Mouse (Mus musculus) MEL (cell line): ENCODE measurements around the gene Tuba1a. TPM values are rescaled to one million over a fixed set of nuclear protein-coding genes. Genes with fewer than 3 reads are reported as not detected.
A peak's percentile ranks its signal among the peaks of the same experiment; 100 is the strongest.

Experiments used
- DNase-seq: peaks from one replicate; pipeline ENCODE4 v3.0.0; 2011; ENCODE audit warnings: low read depth, low spot score
- H3K27ac ChIP-seq: 2 replicates; pipeline ENCODE4 v1.5.1; 2012; ENCODE audit warnings: low read depth, mild to moderate bottlenecking, control low read depth, low read length, moderate library complexity; ENCODE audit not compliant: control insufficient read depth
- H3K27me3 ChIP-seq, 2 experiments: fragments of 150-350 bp in 1 of 2; sonication (generic) in 1 of 2; 2 replicates each; pipeline ENCODE4 v1.6.1; 2012; ENCODE audit warnings: low read length in 2 of 2, mild to moderate bottlenecking in 2 of 2, improper control_type of control experiment in 1 of 2, moderate library complexity in 1 of 2; ENCODE audit not compliant: insufficient read depth in 2 of 2, control insufficient read depth in 1 of 2
- H3K36me3 ChIP-seq, 2 experiments: 2 replicates each; pipeline ENCODE4 v1.6.1; 2012 to 2014; ENCODE audit warnings: low read length in 2 of 2, improper control_type of control experiment in 1 of 2, inconsistent platforms in 1 of 2, mild to moderate bottlenecking in 1 of 2; ENCODE audit not compliant: insufficient read depth in 2 of 2, control insufficient read depth in 1 of 2
- H3K4me1 ChIP-seq, 2 experiments: fragments of 150-350 bp in 1 of 2; sonication (generic) in 1 of 2; 2 replicates each; pipeline ENCODE4 v1.6.1; 2012; ENCODE audit warnings: low read length in 2 of 2, improper control_type of control experiment in 1 of 2, mild to moderate bottlenecking in 1 of 2; ENCODE audit not compliant: insufficient read depth in 2 of 2, control insufficient read depth in 1 of 2
- H3K4me3 ChIP-seq, 2 experiments: fragments of 150-350 bp in 1 of 2; sonication (generic) in 1 of 2; 2 replicates each; pipeline ENCODE4 v1.5.1; 2012; ENCODE audit warnings: low read depth in 2 of 2, low read length in 2 of 2, mild to moderate bottlenecking in 2 of 2, moderate library complexity in 2 of 2, control low read depth in 1 of 2, improper control_type of control experiment in 1 of 2; ENCODE audit not compliant: control insufficient read depth in 1 of 2, insufficient read depth in 1 of 2
- H3K79me2 ChIP-seq: 2 replicates; pipeline ENCODE4 v1.6.1; 2012; ENCODE audit warnings: mild to moderate bottlenecking, low read length, moderate library complexity; ENCODE audit not compliant: control insufficient read depth, poor library complexity, insufficient read depth
- H3K9ac ChIP-seq: 2 replicates; pipeline ENCODE4 v1.6.1; 2012; ENCODE audit warnings: low read depth, mild to moderate bottlenecking, control low read depth, low read length, moderate library complexity; ENCODE audit not compliant: control insufficient read depth, poor library complexity, severe bottlenecking
- H3K9me3 ChIP-seq: fragments of 150-350 bp; sonication (generic); replicated peaks from 2 replicates; pipeline ENCODE4 v1.6.1; 2012; ENCODE audit warnings: mild to moderate bottlenecking, low read length, improper control_type of control experiment, moderate library complexity; ENCODE audit not compliant: insufficient read depth
- CTCF ChIP-seq, 3 experiments: IDR thresholded peaks in 2 of 3; conservative IDR thresholded peaks in 1 of 3; 2 replicates each; pipeline ENCODE4 v1.5.1; 2011 to 2012; ENCODE audit warnings: low read length in 3 of 3, low read depth in 2 of 3, mild to moderate bottlenecking in 2 of 3, improper control_type of control experiment in 1 of 3, inconsistent platforms in 1 of 3, mixed read lengths in 1 of 3, moderate library complexity in 1 of 3; ENCODE audit not compliant: control insufficient read depth in 1 of 3, insufficient read depth in 1 of 3, poor library complexity in 1 of 3, severe bottlenecking in 1 of 3
- EP300 ChIP-seq, 2 experiments: IDR thresholded peaks; 2 replicates each; pipeline ENCODE4 v1.6.1; 2011; ENCODE audit warnings: improper control_type of control experiment in 2 of 2, low read length in 2 of 2, low read depth in 1 of 2, mild to moderate bottlenecking in 1 of 2
- ETS1 ChIP-seq: IDR thresholded peaks from 2 replicates; pipeline ENCODE4 v1.6.1; 2012; ENCODE audit warnings: low read depth, mild to moderate bottlenecking, inconsistent platforms, low read length, improper control_type of control experiment, moderate library complexity
- GABPA ChIP-seq: IDR thresholded peaks from 2 replicates; pipeline ENCODE4 v1.6.1; 2012; ENCODE audit warnings: low read depth, mild to moderate bottlenecking, inconsistent platforms, low read length, improper control_type of control experiment, moderate library complexity
- MAFK ChIP-seq: IDR thresholded peaks from 2 replicates; pipeline ENCODE4 v1.6.1; 2011; ENCODE audit warnings: low read depth, mild to moderate bottlenecking, low read length, improper control_type of control experiment, borderline replicate concordance
- MXI1 ChIP-seq: IDR thresholded peaks from 2 replicates; pipeline ENCODE4 v1.6.1; 2011; ENCODE audit warnings: mild to moderate bottlenecking, low read depth, low read length, improper control_type of control experiment
- MYC ChIP-seq: IDR thresholded peaks from 2 replicates; pipeline ENCODE4 v1.6.1; 2011; ENCODE audit warnings: low read depth, mild to moderate bottlenecking, low read length, improper control_type of control experiment, moderate library complexity
- NELFE ChIP-seq: IDR thresholded peaks from 2 replicates; pipeline ENCODE4 v1.6.1; 2011; ENCODE audit warnings: low read depth, low read length, improper control_type of control experiment
- POLR2AphosphoS2 ChIP-seq: IDR thresholded peaks from 2 replicates; pipeline ENCODE4 v1.6.1; 2011; ENCODE audit warnings: low read length, improper control_type of control experiment
- POLR2AphosphoS5 ChIP-seq: IDR thresholded peaks from 2 replicates; pipeline ENCODE4 v1.6.1; 2012; ENCODE audit warnings: low read depth, borderline replicate concordance, mild to moderate bottlenecking, inconsistent platforms, low read length, moderate library complexity, mixed read lengths
- RAD21 ChIP-seq: IDR thresholded peaks from 2 replicates; pipeline ENCODE4 v1.6.1; 2011; ENCODE audit warnings: mild to moderate bottlenecking, low read depth, low read length, improper control_type of control experiment
- SMC3 ChIP-seq: IDR thresholded peaks from 2 replicates; pipeline ENCODE4 v1.6.1; 2011; ENCODE audit warnings: low read depth, low read length, improper control_type of control experiment
- ZC3H11A ChIP-seq: IDR thresholded peaks from 2 replicates; pipeline ENCODE4 v1.6.1; 2012; ENCODE audit warnings: low read depth, mild to moderate bottlenecking, inconsistent platforms, low read length, improper control_type of control experiment
- ZMIZ1 ChIP-seq: IDR thresholded peaks from 2 replicates; pipeline ENCODE4 v1.6.1; 2012; ENCODE audit warnings: low read depth, mild to moderate bottlenecking, inconsistent platforms, low read length, improper control_type of control experiment, moderate library complexity
- ZNF384 ChIP-seq: IDR thresholded peaks from 2 replicates; pipeline ENCODE4 v1.6.1; 2012; ENCODE audit warnings: low read depth, mild to moderate bottlenecking, inconsistent platforms, low read length, improper control_type of control experiment
- polyA plus RNA-seq, 2 experiments: library from polyadenylated mRNA; stranded (reverse) in 1 of 2; unstranded in 1 of 2; fragments of >175 nt in 1 of 2; fragments of >200 nt in 1 of 2; gene quantifications; 2 replicates each; pipeline versions ENCODE4 v1.2.1 to v1.2.4; 2012; ENCODE audit warnings: low replicate concordance in 2 of 2, low read depth in 1 of 2; ENCODE audit not compliant: insufficient read length in 2 of 2, insufficient read depth in 1 of 2, missing spikeins in 1 of 2
- total RNA-seq: library from RNA; depleted of rRNA; stranded (reverse); fragments of 300-350 nt; gene quantifications from 2 replicates; pipeline ENCODE4 v1.2.3, GENCODE M21; 2012; rRNA removed

Gene Tuba1a
- total and polyA plus RNA-seq, 3 experiments, result 83.6 to 112 TPM; not detected in 1

GRCm38 (mm10) chr15:98901530-98901929 lies 52.0 kb downstream of the Tuba1a start:
- peak; percentile 43 for TF ChIP-seq ZC3H11A
- no peak for TF ChIP-seq ZNF384
- no peak for TF ChIP-seq ZMIZ1
- TF ChIP-seq GABPA, result no peak
- TF ChIP-seq POLR2AphosphoS2, result no peak
- TF ChIP-seq MAFK, result no peak
- peak; percentile 53 for TF ChIP-seq SMC3
- peak in 2 of 3 experiments; percentile 36 to 62; a peak in 4 of 6 replicates for TF ChIP-seq CTCF (IDR thresholded peaks at IDR 0.05 in 2 of 3, conservative IDR thresholded peaks at IDR 0.05 in 1 of 3; ENCODE audit: control insufficient read depth in 1 of 3, insufficient read depth in 1 of 3, low read depth in 2 of 3, low read length in 3 of 3, poor library complexity in 1 of 3, severe bottlenecking in 1 of 3)
- no peak for TF ChIP-seq EP300 (IDR thresholded peaks at IDR 0.05; ENCODE audit: low read depth in 1 of 2, low read length in 2 of 2)
- TF ChIP-seq MXI1, result no peak
- no peak for TF ChIP-seq POLR2AphosphoS5
- TF ChIP-seq ETS1, result no peak
- TF ChIP-seq MYC, result peak; percentile 75; the same call in 1 of the 2 replicates
- TF ChIP-seq RAD21, result peak; percentile 29
- TF ChIP-seq NELFE, result no peak
- TF ChIP-seq, all 39 proteins: peak for 5
- Histone ChIP-seq H3K36me3 (no peaks in the 10 kb centered on the region), H3K27ac (no peak overlapping the region), H3K9ac (no peak overlapping the region), H3K9me3 (no peaks in the 10 kb centered on the region), H3K27me3 (peaks cover 0 to 3% of the 10 kb centered on the region in 2 experiments; a peak in 2 of 4 replicates), H3K79me2 (no peaks in the 10 kb centered on the region), H3K4me3 (no peak overlapping the region), H3K4me1 (no peaks in the 10 kb centered on the region)
- peak; percentile 34 for DNase-seq

Other genes starting within 250 kb of the Tuba1a start
- gene Ccdc65, start 245.5 kb downstream of the Tuba1a start, total RNA-seq, result not detected in 2 replicates
- under 1 TPM in 1 of 2 experiments, not detected in 1; 0.13 TPM for gene Ccdc65, start 245.5 kb downstream of the Tuba1a start, polyA plus RNA-seq
- gene Fkbp11, start 225.5 kb downstream of the Tuba1a start, total RNA-seq, result 109 and 160 TPM in 2 replicates
- 100 to 1,000 TPM in 1 of 2 experiments, not detected in 1; 118 TPM for gene Fkbp11, start 225.5 kb downstream of the Tuba1a start, polyA plus RNA-seq
- gene Arf3, start 190.5 kb downstream of the Tuba1a start, total RNA-seq, result 37.4 and 41.1 TPM in 2 replicates
- gene Arf3, start 190.5 kb downstream of the Tuba1a start, polyA plus RNA-seq, result 100 to 1,000 TPM; 140 to 239 TPM
- gene Wnt10b, start 175.6 kb downstream of the Tuba1a start, total RNA-seq, result 0.13 and 0.23 TPM in 2 replicates
- gene Wnt10b, start 175.6 kb downstream of the Tuba1a start, polyA plus RNA-seq, result under 1 TPM in 1 of 2 experiments, not detected in 1; 0.14 TPM
- not detected in 2 replicates for gene Wnt1, start 163.8 kb downstream of the Tuba1a start, total RNA-seq
- not detected for gene Wnt1, start 163.8 kb downstream of the Tuba1a start, polyA plus RNA-seq
- gene Ddn, start 144.2 kb downstream of the Tuba1a start, total RNA-seq, result 2.8 and 4.0 TPM in 2 replicates
- gene Ddn, start 144.2 kb downstream of the Tuba1a start, polyA plus RNA-seq, result 1 to 10 TPM in 1 of 2 experiments, not detected in 1; 4.2 TPM
- gene Prkag1, start 122.2 kb downstream of the Tuba1a start, total RNA-seq, result 122 and 126 TPM in 2 replicates
- gene Prkag1, start 122.2 kb downstream of the Tuba1a start, polyA plus RNA-seq, result 100 to 1,000 TPM; 141 to 348 TPM
- 12.5 and 15.4 TPM in 2 replicates for gene Kmt2d, start 82.5 kb downstream of the Tuba1a start, total RNA-seq
- gene Kmt2d, start 82.5 kb downstream of the Tuba1a start, polyA plus RNA-seq, result 10 to 100 TPM; 42.0 to 47.7 TPM
- gene Rhebl1, start 59.2 kb downstream of the Tuba1a start, total RNA-seq, result 9.4 and 10.1 TPM in 2 replicates
- gene Rhebl1, start 59.2 kb downstream of the Tuba1a start, polyA plus RNA-seq, result 10 to 100 TPM in 1 of 2 experiments, not detected in 1; 16.6 TPM
- 0.12 TPM in 1 of 2 replicates, not detected in the other for gene Dhh, start 55.2 kb downstream of the Tuba1a start, total RNA-seq
- not detected for gene Dhh, start 55.2 kb downstream of the Tuba1a start, polyA plus RNA-seq
- gene Lmbr1l, start 35.5 kb downstream of the Tuba1a start, total RNA-seq, result 7.0 and 13.5 TPM in 2 replicates
- 10 to 100 TPM in 1 of 2 experiments, not detected in 1; 17.3 TPM for gene Lmbr1l, start 35.5 kb downstream of the Tuba1a start, polyA plus RNA-seq
- gene Tuba1b, start 19.1 kb downstream of the Tuba1a start, total RNA-seq, result 1,577 and 1,672 TPM in 2 replicates
- 1,000 to 10,000 TPM in 1 of 2 experiments, not detected in 1; 1,861 TPM for gene Tuba1b, start 19.1 kb downstream of the Tuba1a start, polyA plus RNA-seq
- not detected in 2 replicates for gene Gm49450, start 152 bp downstream of the Tuba1a start, total RNA-seq
- gene Gm49450, start 152 bp downstream of the Tuba1a start, polyA plus RNA-seq, result not detected
- gene Tuba1c, start 76.2 kb upstream of the Tuba1a start, total RNA-seq, result 163 and 201 TPM in 2 replicates
- gene Tuba1c, start 76.2 kb upstream of the Tuba1a start, polyA plus RNA-seq, result 100 to 1,000 TPM in 1 of 2 experiments, not detected in 1; 129 TPM
- not detected in 2 replicates for gene Prph, start 101.5 kb upstream of the Tuba1a start, total RNA-seq
- not detected for gene Prph, start 101.5 kb upstream of the Tuba1a start, polyA plus RNA-seq
- 24.3 and 25.8 TPM in 2 replicates for gene Troap, start 120.9 kb upstream of the Tuba1a start, total RNA-seq
- 10 to 100 TPM in 1 of 2 experiments, not detected in 1; 70.2 TPM for gene Troap, start 120.9 kb upstream of the Tuba1a start, polyA plus RNA-seq
- 0.15 TPM in 1 of 2 replicates, not detected in the other for gene C1ql4, start 134.1 kb upstream of the Tuba1a start, total RNA-seq
- under 1 TPM in 1 of 2 experiments, not detected in 1; 0.08 TPM for gene C1ql4, start 134.1 kb upstream of the Tuba1a start, polyA plus RNA-seq
- 3.2 TPM in 2 replicates for gene Dnajc22, start 139.5 kb upstream of the Tuba1a start, total RNA-seq
- gene Dnajc22, start 139.5 kb upstream of the Tuba1a start, polyA plus RNA-seq, result 1 to 10 TPM in 1 of 2 experiments, not detected in 1; 5.3 TPM
- gene Spats2, start 172.2 kb upstream of the Tuba1a start, total RNA-seq, result 8.2 and 12.0 TPM in 2 replicates
- 10 to 100 TPM in 1 of 2 experiments, not detected in 1; 24.5 TPM for gene Spats2, start 172.2 kb upstream of the Tuba1a start, polyA plus RNA-seq